ENCODE assay signal across 7 mouse cellular contexts in genomic region chr1:189700990-189701389, GRCm38 (mm10). TPM values are rescaled to one million over a fixed set of nuclear protein-coding genes. Genes with fewer than 3 reads are reported as not detected.
DNase-seq lines count a peak whose midpoint lies in the region; TF ChIP-seq lines count a peak whose summit lies in the region.

No protein-coding gene starts in this region.

- no peak for TF ChIP-seq POLR2A in embryonic fibroblast, embryonic 13.5 days (IDR thresholded peaks at IDR 0.05; ENCODE audit: low read depth, low read length)

- no peak overlapping the region for H3K4me3 ChIP-seq in embryonic fibroblast, embryonic 13.5 days (ENCODE audit: insufficient read depth, low read length)

- intact Hi-C loops in heart, postnatal 10 days (cut with DNase I), result loop anchor here (1.0 to 2.0 kb wide), 3 partner anchors 182 to 272 kb away; no protein-coding TSS in a partner anchor

- TF ChIP-seq CTCF in embryonic fibroblast, embryonic 13.5 days (IDR thresholded peaks at IDR 0.05; ENCODE audit: borderline replicate concordance, insufficient read depth, low read length), result peak; percentile 67; the same call in 1 of the 2 replicates

- no peak overlapping the region for H3K27ac ChIP-seq in embryonic fibroblast, embryonic 13.5 days (ENCODE audit: insufficient read depth, low read length)

- DNase-seq in MN1 (ENCODE audit: low spot score), result peak; percentile 70
- DNase-seq in brain, adult 2 months (ENCODE audit: low read depth, low spot score), result peak; percentile 85
- DNase-seq in heart, postnatal 10 days, result peak; percentile 76 to 84
- peak; percentile 73 to 81 for DNase-seq in layer of hippocampus, postnatal 10 days (ENCODE audit: low spot score in 2 of 2)
- DNase-seq in lung, postnatal 4 days, result peak; percentile 56 to 75
- peak; percentile 65 for DNase-seq in right cerebral cortex, postnatal 25 days

- H3K4me1 ChIP-seq in embryonic fibroblast, embryonic 13.5 days (ENCODE audit: control insufficient read depth, insufficient read depth, low read length), result no peaks in the 10 kb centered on the region

RNA-seq across cellular contexts. Expression of gene Cenpf, which starts 13.1 kb away (rescaled TPM):
- polyA plus RNA-seq in embryonic fibroblast, embryonic 13.5 days (2011; ENCODE audit: insufficient read length, low read depth, missing spikeins), result 21.1 and 32.0 TPM in 2 replicates
- total RNA-seq in heart, postnatal 10 days (2021), result 10 to 100 TPM; 18.0 to 20.2 TPM
- total RNA-seq in layer of hippocampus, postnatal 10 days (2021), result 1 to 10 TPM; 4.5 to 5.9 TPM

RNA-seq across cellular contexts. Expression of gene Ptpn14, which starts 27.1 kb away (rescaled TPM):
- polyA plus RNA-seq in embryonic fibroblast, embryonic 13.5 days (2011; ENCODE audit: insufficient read length, low read depth, missing spikeins), result 57.3 and 64.4 TPM in 2 replicates
- total RNA-seq in heart, postnatal 10 days (2021), result 10 to 100 TPM; 34.4 to 35.2 TPM
- 10 to 100 TPM; 10.3 to 10.8 TPM for total RNA-seq in layer of hippocampus, postnatal 10 days (2021)
